Mouse (Mus musculus) forebrain, embryonic 13.5 days (tissue): ENCODE measurements around the gene Srrm3. TPM values are rescaled to one million over a fixed set of nuclear protein-coding genes. Genes with fewer than 3 reads are reported as not detected.

Experiments used
- ATAC-seq: fragments of 200-750 bp; cut with Nextera tagmentation; 2 replicates; pipeline ENCODE4 v1.8.0; 2017
- H3K27ac ChIP-seq: fragments of 300-500 bp; sonication (generic); 2 replicates; pipeline ENCODE4 v1.5.1; 2015; ENCODE audit warnings: inconsistent platforms, mild to moderate bottlenecking, moderate library complexity
- H3K27me3 ChIP-seq: fragments of 300-500 bp; sonication (generic); 2 replicates; pipeline ENCODE4 v1.6.1; 2015; ENCODE audit warnings: mild to moderate bottlenecking, inconsistent platforms
- H3K36me3 ChIP-seq: fragments of 300-500 bp; sonication (generic); 2 replicates; pipeline ENCODE4 v1.6.1; 2015; ENCODE audit warnings: mild to moderate bottlenecking, inconsistent platforms; ENCODE audit not compliant: poor library complexity, severe bottlenecking
- H3K4me1 ChIP-seq: fragments of 300-500 bp; sonication (generic); 2 replicates; pipeline ENCODE4 v1.6.1; 2015; ENCODE audit warnings: inconsistent platforms
- H3K4me2 ChIP-seq: fragments of 300-500 bp; sonication (generic); 2 replicates; pipeline ENCODE4 v1.6.1; 2015; ENCODE audit warnings: inconsistent platforms, mild to moderate bottlenecking, moderate library complexity
- H3K4me3 ChIP-seq: fragments of 300-500 bp; sonication (generic); 2 replicates; pipeline ENCODE4 v1.5.1; 2015; ENCODE audit warnings: mild to moderate bottlenecking, inconsistent platforms
- H3K9ac ChIP-seq: fragments of 300-500 bp; sonication (generic); 2 replicates; pipeline ENCODE4 v1.6.1; 2015; ENCODE audit warnings: mild to moderate bottlenecking, inconsistent platforms
- H3K9me3 ChIP-seq: fragments of 300-500 bp; sonication (generic); replicated peaks from 2 replicates; pipeline ENCODE4 v1.6.1; 2016; ENCODE audit warnings: inconsistent platforms
- WGBS: fragments of 180-500 bp; shearing (Covaris S2); methylation state at CpG from one replicate; pipeline ENCODE4 v1.1.7; 2015; 5-methylcytosine and 5-hydroxymethylcytosine counted together
- polyA plus RNA-seq: library from polyadenylated mRNA; unstranded; fragments of >200 nt; fragmentation: Nextera tagmentation; extraction: Ambion mirVana; gene quantifications from 2 replicates; pipeline ENCODE4 v1.2.1, GENCODE M21; 2015

Srrm3 gene
- polyA plus RNA-seq, 1 experiment from 2014 or later = 52.8 TPM

GRCm38 (mm10) chr5:135898995-135899394 lies 92.3 kb downstream of the Srrm3 start:
- no peaks in the 10 kb centered on the region for H3K36me3 ChIP-seq
- H3K9me3 ChIP-seq = no peaks in the 10 kb centered on the region
- H3K27ac ChIP-seq = no peak overlapping the region
- peaks cover 13% of the 10 kb centered on the region for H3K4me1 ChIP-seq
- ATAC-seq = no peak
- no peak overlapping the region for H3K9ac ChIP-seq
- H3K4me3 ChIP-seq = no peak overlapping the region
- no peaks in the 10 kb centered on the region for H3K27me3 ChIP-seq
- WGBS = 88% methylated on average over 4 of the region's 4 CpGs
- H3K4me2 ChIP-seq = no peak overlapping the region

DNA sequence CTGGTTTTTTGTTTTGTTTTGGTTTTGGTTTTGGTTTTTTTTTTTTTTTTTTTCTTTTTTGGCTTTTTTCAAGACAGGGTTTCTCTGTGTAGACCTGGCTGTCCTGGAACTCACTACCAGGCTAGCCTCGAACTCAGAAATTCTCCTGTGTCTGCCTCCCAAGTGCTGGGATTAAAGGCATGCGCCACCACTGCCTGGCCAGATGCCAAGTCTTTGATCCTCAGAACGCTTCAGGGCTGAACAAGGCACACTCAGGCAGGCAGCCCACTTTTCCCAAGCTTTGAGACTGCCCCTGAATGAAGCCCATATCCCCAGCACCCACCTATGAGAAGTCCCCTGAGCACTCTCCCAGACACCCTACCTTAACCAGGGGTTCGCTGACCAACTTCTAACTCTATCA lies 93.1 kb downstream of the Srrm3 start:
- WGBS = 60% methylated on average over 4 of the region's 4 CpGs
- H3K4me3 ChIP-seq = no peak overlapping the region
- H3K27ac ChIP-seq = no peak overlapping the region
- H3K27me3 ChIP-seq = no peaks in the 10 kb centered on the region
- H3K4me2 ChIP-seq = no peak overlapping the region
- no peak for ATAC-seq
- 0 out of 2 replicates have a peak, but pooled peaks cover 3% of the 10 kb centered on the region for H3K36me3 ChIP-seq
- H3K4me1 ChIP-seq = peaks cover 20% of the 10 kb centered on the region
- H3K9ac ChIP-seq = no peak overlapping the region
- H3K9me3 ChIP-seq = no peaks in the 10 kb centered on the region

GRCm38 (mm10) chr5:135900701-135901100 lies 94.0 kb downstream of the Srrm3 start:
- no peak overlapping the region for H3K4me3 ChIP-seq
- no peaks in the 10 kb centered on the region for H3K27me3 ChIP-seq
- 84% methylated on average over 3 of the region's 3 CpGs for whole genome bisulfite sequencing
- H3K36me3 ChIP-seq = peaks cover 6% of the 10 kb centered on the region; the same call in 1 of the 2 replicates
- H3K9me3 ChIP-seq = no peaks in the 10 kb centered on the region
- peaks cover 20% of the 10 kb centered on the region for H3K4me1 ChIP-seq
- H3K9ac ChIP-seq = no peak overlapping the region
- no peak for ATAC-seq
- H3K27ac ChIP-seq = no peak overlapping the region
- H3K4me2 ChIP-seq = no peak overlapping the region

GRCm38 (mm10) chr5:135901354-135902095 lies 94.8 kb downstream of the Srrm3 start:
- H3K36me3 ChIP-seq = peaks cover 14% of the 10 kb centered on the region
- WGBS = 68% methylated on average over 6 of the region's 6 CpGs
- ATAC-seq = no peak
- H3K27me3 ChIP-seq = no peaks in the 10 kb centered on the region
- no peaks in the 10 kb centered on the region for H3K9me3 ChIP-seq
- H3K4me1 ChIP-seq = peaks cover 20% of the 10 kb centered on the region
- H3K4me2 ChIP-seq = no peak overlapping the region
- H3K9ac ChIP-seq = no peak overlapping the region
- H3K27ac ChIP-seq = no peak overlapping the region
- H3K4me3 ChIP-seq = no peak overlapping the region

DNA sequence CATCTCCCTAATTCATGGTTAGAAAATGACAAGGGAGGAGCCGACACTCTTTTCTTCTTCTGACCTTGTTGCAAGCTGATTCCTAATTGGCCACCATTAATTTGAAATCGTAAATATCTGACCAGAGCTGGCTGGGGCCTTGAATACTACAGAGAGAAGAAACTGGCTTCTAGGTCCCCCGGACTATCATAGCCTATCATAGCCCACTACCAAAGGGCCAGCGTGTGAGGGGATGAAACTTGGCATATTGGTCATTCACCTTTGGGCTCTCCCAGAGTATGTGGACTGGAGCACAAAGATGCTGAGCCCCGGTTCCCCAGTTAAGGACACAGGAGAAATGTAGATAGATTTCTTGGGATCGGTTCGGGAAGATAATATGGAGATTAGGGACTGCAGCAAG lies 96.4 kb downstream of the Srrm3 start:
- Histone ChIP-seq H3K4me2 (peak overlapping the region; percentile 78), H3K4me3 (peak overlapping the region; percentile 38), H3K36me3 (peaks cover 30% of the 10 kb centered on the region), H3K27ac (peak overlapping the region; percentile 84), H3K9ac (peak overlapping the region; percentile 58), H3K9me3 (no peaks in the 10 kb centered on the region), H3K4me1 (peaks cover 25% of the 10 kb centered on the region), H3K27me3 (no peaks in the 10 kb centered on the region)
- ATAC-seq = 0 out of 2 replicates have a peak, but pooled peaks have one; percentile 8
- WGBS = 21% methylated on average over 7 of the region's 7 CpGs

GRCm38 (mm10) chr5:135903551-135904151 lies 97.0 kb downstream of the Srrm3 start:
- peak overlapping the region; percentile 84 for H3K27ac ChIP-seq
- H3K9ac ChIP-seq = peak overlapping the region; percentile 58
- peak; percentile 94 for ATAC-seq
- H3K4me2 ChIP-seq = peak overlapping the region; percentile 78
- no peaks in the 10 kb centered on the region for H3K27me3 ChIP-seq
- no peaks in the 10 kb centered on the region for H3K9me3 ChIP-seq
- WGBS = under 1% methylated on average over 30 of the region's 30 CpGs
- peaks cover 31% of the 10 kb centered on the region for H3K4me1 ChIP-seq
- peaks cover 34% of the 10 kb centered on the region for H3K36me3 ChIP-seq
- peak overlapping the region; percentile 38 for H3K4me3 ChIP-seq

DNA sequence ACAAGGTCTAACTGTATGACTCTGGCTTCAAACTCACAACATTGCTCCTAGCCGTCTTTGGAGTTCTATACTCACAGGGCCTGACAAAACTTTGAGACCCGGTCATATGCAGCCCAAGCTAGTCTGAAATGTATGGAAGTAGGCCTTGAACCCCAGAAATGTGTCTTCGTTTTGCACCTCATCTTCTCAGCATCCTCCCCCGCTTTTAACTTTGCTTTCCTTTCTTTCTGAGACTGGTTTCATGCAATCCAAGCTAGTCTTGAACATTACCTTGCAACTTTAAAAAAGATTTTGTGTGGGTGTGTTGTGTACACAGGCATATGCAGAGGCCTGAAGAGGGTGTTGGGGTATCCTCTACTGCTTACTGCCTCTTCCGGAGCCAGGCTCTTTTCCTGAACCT lies 97.6 kb downstream of the Srrm3 start:
- Histone ChIP-seq H3K27me3 (no peaks in the 10 kb centered on the region), H3K27ac (peak overlapping the region; percentile 84; the same call in 1 of the 2 replicates), H3K9me3 (no peaks in the 10 kb centered on the region), H3K4me3 (no peak overlapping the region), H3K4me2 (peak overlapping the region; percentile 78), H3K36me3 (peaks cover 40% of the 10 kb centered on the region), H3K9ac (no peak overlapping the region), H3K4me1 (peaks cover 35% of the 10 kb centered on the region)
- WGBS = 64% methylated on average over 5 of the region's 5 CpGs
- ATAC-seq = no peak

DNA sequence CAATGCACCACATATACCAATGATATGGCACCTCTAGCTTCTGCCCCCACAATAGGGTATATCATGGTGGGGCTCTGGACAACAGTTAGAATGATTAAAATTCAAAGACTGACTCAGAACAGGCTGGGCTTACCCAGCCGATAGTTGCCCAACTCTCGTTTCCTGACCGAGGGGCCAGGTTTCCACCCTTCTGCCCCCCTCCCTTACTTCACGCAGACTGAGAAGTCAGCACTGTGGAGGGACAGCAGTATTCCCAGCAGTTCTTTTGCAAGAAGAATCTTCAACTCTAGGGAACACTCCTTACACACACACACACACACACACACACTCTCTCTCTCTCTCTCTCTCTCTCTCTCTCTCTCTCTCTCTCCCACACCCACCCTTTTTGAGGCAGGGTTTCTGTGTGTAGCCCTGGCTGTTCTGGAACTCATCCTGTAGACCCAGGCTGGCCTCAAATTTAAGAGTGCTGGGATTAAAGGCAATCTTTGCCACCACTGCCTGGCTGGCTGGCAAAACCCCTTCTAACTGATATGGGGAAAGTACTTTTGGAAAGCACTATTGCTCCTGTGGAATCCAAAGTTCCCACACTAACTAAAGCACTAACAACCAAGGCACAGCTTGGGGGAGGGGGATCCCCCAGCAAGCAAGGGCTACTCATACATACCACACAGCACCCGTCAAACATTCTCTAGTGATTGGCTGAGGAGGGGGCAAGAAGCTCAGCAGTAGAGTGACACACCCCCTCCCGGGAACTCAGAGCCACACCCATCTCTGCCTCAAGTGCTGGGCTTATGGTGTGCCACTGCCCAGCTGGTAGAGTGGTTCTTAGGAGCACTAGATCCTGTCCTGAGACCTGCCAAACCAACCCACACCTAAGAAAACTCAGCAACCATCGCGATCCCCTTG lies 98.9 kb downstream of the Srrm3 start:
- 64% methylated on average over 8 of the region's 8 CpGs for WGBS
- Histone ChIP-seq H3K27me3 (no peaks in the 10 kb centered on the region), H3K4me1 (peaks cover 35% of the 10 kb centered on the region), H3K9ac (no peak overlapping the region), H3K9me3 (no peaks in the 10 kb centered on the region), H3K36me3 (peaks cover 53% of the 10 kb centered on the region), H3K27ac (no peak overlapping the region), H3K4me2 (no peak overlapping the region), H3K4me3 (no peak overlapping the region)
- ATAC-seq = no peak

GRCm38 (mm10) chr5:135906846-135907245 lies 100.2 kb downstream of the Srrm3 start:
- Histone ChIP-seq H3K27me3 (no peaks in the 10 kb centered on the region), H3K27ac (no peak overlapping the region), H3K9ac (no peak overlapping the region), H3K4me2 (no peak overlapping the region), H3K36me3 (peaks cover 65% of the 10 kb centered on the region), H3K4me1 (peaks cover 35% of the 10 kb centered on the region), H3K4me3 (no peak overlapping the region), H3K9me3 (no peaks in the 10 kb centered on the region)
- WGBS = 83% methylated on average over 4 of the region's 4 CpGs
- no peak for ATAC-seq

DNA sequence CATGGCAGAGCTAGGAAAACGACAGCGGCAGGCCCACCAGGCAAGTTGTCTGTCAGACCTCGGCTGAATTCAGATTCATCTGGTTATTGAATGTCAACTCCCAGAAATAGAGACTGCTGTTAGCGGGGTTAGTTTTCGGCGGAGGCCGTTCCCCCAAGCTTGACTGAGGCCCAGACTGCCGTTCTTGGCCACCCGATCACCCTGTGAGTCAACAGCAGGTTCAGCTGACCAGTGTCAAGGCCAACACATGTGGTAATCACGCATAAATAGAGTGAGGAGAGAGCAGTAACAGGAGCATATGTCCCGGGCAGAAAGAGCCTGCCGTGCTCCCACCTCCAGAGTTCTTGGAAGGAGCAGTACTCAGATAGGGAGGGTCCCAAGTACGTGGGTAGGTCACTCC lies 100.6 kb downstream of the Srrm3 start:
- Histone ChIP-seq H3K9ac (no peak overlapping the region), H3K9me3 (no peaks in the 10 kb centered on the region), H3K27ac (no peak overlapping the region), H3K27me3 (no peaks in the 10 kb centered on the region), H3K4me2 (no peak overlapping the region), H3K4me3 (no peak overlapping the region), H3K4me1 (peaks cover 35% of the 10 kb centered on the region), H3K36me3 (peaks cover 70% of the 10 kb centered on the region)
- ATAC-seq = no peak
- WGBS = 80% methylated on average over 13 of the region's 13 CpGs

DNA sequence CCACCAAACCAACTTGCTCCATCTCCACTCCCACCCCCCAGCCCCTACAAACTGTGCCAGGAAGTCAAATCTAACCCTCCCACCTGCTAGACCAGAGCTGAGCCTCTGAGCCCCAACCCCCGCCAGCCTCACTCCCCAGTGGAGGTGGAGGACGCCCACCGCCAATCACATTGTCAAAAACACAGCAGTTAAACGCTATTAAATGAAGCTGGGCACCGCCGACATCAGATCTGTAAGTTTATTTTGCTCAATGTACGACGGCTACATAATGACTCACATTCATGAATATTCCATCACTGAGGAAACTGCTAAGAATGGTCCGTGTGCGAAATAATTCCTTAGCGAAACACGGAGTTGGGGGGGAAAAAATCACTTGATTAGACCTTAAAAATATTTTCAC lies 101.5 kb downstream of the Srrm3 start:
- peaks cover 29% of the 10 kb centered on the region for H3K4me1 ChIP-seq
- no peaks in the 10 kb centered on the region for H3K9me3 ChIP-seq
- no peak overlapping the region for H3K27ac ChIP-seq
- H3K4me2 ChIP-seq = no peak overlapping the region
- H3K4me3 ChIP-seq = no peak overlapping the region
- ATAC-seq = no peak
- peaks cover 78% of the 10 kb centered on the region for H3K36me3 ChIP-seq
- H3K27me3 ChIP-seq = no peaks in the 10 kb centered on the region
- H3K9ac ChIP-seq = no peak overlapping the region
- WGBS = 63% methylated on average over 12 of the region's 12 CpGs

DNA sequence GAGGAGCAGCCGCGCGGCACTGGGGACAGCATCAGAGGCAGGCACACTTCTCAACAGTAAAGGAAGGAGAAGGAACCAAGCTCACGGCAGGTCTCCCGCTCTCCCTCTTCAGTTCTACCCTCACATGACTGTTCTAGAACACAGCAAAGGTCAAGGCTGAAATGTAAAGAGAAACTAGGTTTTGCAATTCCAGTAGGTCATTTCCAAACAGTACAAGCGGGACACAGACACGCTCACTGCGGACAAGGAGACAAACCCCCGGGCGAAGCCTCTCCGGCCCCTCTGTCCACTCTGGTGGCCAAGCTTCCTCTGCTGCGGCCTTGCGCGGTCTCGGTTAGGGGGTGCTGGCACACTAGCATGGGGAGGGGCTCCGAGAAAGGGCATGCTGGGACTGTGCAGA lies 102.3 kb downstream of the Srrm3 start:
- H3K9ac ChIP-seq = no peak overlapping the region; the same call in 1 of the 2 replicates
- no peak overlapping the region for H3K4me2 ChIP-seq
- peaks cover 23% of the 10 kb centered on the region; the same call in 1 of the 2 replicates for H3K4me1 ChIP-seq
- H3K27me3 ChIP-seq = no peaks in the 10 kb centered on the region
- no peak overlapping the region for H3K4me3 ChIP-seq
- no peak overlapping the region for H3K27ac ChIP-seq
- WGBS = 93% methylated on average over 16 of the region's 16 CpGs
- no peaks in the 10 kb centered on the region for H3K9me3 ChIP-seq
- no peak for ATAC-seq
- peaks cover 86% of the 10 kb centered on the region for H3K36me3 ChIP-seq
